Mouse (Mus musculus) bone marrow, adult 2 months (tissue): ENCODE data around the gene Cks1b. TPM values are rescaled to one million over a fixed set of nuclear protein-coding genes. Genes with fewer than 3 reads are reported as not detected.
A peak's percentile ranks its signal among the peaks of the same experiment; 100 is the strongest.

ENCODE experiments used
- H3K27ac ChIP-seq: fragments of 200-500 bp; 2 replicates; pipeline ENCODE4 v1.5.1; 2012; ENCODE audit warnings: low read depth, mild to moderate bottlenecking, control low read depth, inconsistent platforms, low read length; ENCODE audit not compliant: control insufficient read depth, poor library complexity, insufficient read depth
- H3K4me1 ChIP-seq: fragments of 200-500 bp; 2 replicates; pipeline ENCODE4 v1.6.1; 2011; ENCODE audit warnings: low read length; ENCODE audit not compliant: control insufficient read depth, insufficient read depth
- H3K4me3 ChIP-seq: fragments of 200-500 bp; replicated peaks from 2 replicates; pipeline ENCODE3; 2011; ENCODE audit warnings: mild to moderate bottlenecking, low read depth, low read length, control low read depth; ENCODE audit not compliant: control insufficient read depth
- CTCF ChIP-seq: fragments of 200-500 bp; IDR thresholded peaks from 2 replicates; pipeline ENCODE4 v1.5.1; 2011; ENCODE audit warnings: low read length, control low read depth; ENCODE audit not compliant: control insufficient read depth, insufficient read depth
- POLR2A ChIP-seq: fragments of 200-500 bp; IDR thresholded peaks from 2 replicates; pipeline ENCODE4 v1.6.1; 2011; ENCODE audit warnings: low read depth, mild to moderate bottlenecking, control low read depth, low read length, borderline replicate concordance; ENCODE audit not compliant: control insufficient read depth
- WGBS: fragments of 180-500 bp; shearing (Covaris S2); methylation state at CpG from one replicate; pipeline ENCODE4 v1.1.7; 2018; 5-methylcytosine and 5-hydroxymethylcytosine counted together
- polyA plus RNA-seq: library from polyadenylated mRNA; stranded (reverse); fragments of >200 nt; gene quantifications from 2 replicates; pipeline ENCODE4 v1.2.4, GENCODE M21; 2011; ENCODE audit warnings: low replicate concordance; ENCODE audit not compliant: missing spikeins, insufficient read depth, insufficient read length

Gene Cks1b
- polyA plus RNA-seq, 1 experiment = 126 TPM

GRCm38 (mm10) chr3:89421002-89421774 lies 3.0 kb upstream of the Cks1b start:
- peaks cover 5% of the 10 kb centered on the region; the same call in 1 of the 2 replicates for H3K4me1 ChIP-seq
- TF ChIP-seq POLR2A = no peak
- TF ChIP-seq CTCF = no peak
- H3K27ac ChIP-seq = peak overlapping the region; percentile 28; the same call in 1 of the 2 replicates
- peak overlapping the region; percentile 39 for H3K4me3 ChIP-seq
- WGBS = 16% methylated on average over 11 of the region's 11 CpGs

- no peak overlapping the region for H3K4me3 ChIP-seq
- TF ChIP-seq CTCF = no peak
- H3K27ac ChIP-seq = 0 out of 2 replicates have a peak overlapping the region, but pooled peaks have one; percentile 9
- H3K4me1 ChIP-seq = peaks cover 5% of the 10 kb centered on the region; the same call in 1 of the 2 replicates
- 24% methylated on average over 2 of the region's 2 CpGs for WGBS
Measured at GRCm38 (mm10) chr3:89420421-89420820, 2.2 kb upstream of the Cks1b start.

GRCm38 (mm10) chr3:89419981-89420380 lies 1.8 kb upstream of the Cks1b start:
- Histone ChIP-seq H3K27ac (peak overlapping the region; percentile 88), H3K4me1 (peaks cover 5% of the 10 kb centered on the region; the same call in 1 of the 2 replicates), H3K4me3 (peak overlapping the region; percentile 90)
- TF ChIP-seq POLR2A (no peak), CTCF (no peak)
- WGBS = 35% methylated on average over 3 of the region's 3 CpGs

- Histone ChIP-seq H3K4me1 (peaks cover 5% of the 10 kb centered on the region; the same call in 1 of the 2 replicates), H3K4me3 (peak overlapping the region; percentile 90), H3K27ac (peak overlapping the region; percentile 88)
- TF ChIP-seq CTCF (no peak), POLR2A (no peak)
- WGBS = 12% methylated on average over 9 of the region's 9 CpGs
Measured at GRCm38 (mm10) chr3:89419571-89419970, 1.4 kb upstream of the Cks1b start.

- Histone ChIP-seq H3K27ac (peak overlapping the region; percentile 88), H3K4me3 (peak overlapping the region; percentile 90), H3K4me1 (peaks cover 5% of the 10 kb centered on the region; the same call in 1 of the 2 replicates)
- WGBS = 0% methylated on average over 16 of the region's 16 CpGs
- TF ChIP-seq CTCF = no peak
- TF ChIP-seq POLR2A = no peak
Measured at GRCm38 (mm10) chr3:89418861-89419250, 673 bp upstream of the Cks1b start.

GRCm38 (mm10) chr3:89417840-89418169 lies 378 bp downstream of the Cks1b start:
- WGBS = 1% methylated on average over 20 of the region's 20 CpGs
- peak overlapping the region; percentile 90 for H3K4me3 ChIP-seq
- TF ChIP-seq POLR2A (no peak), CTCF (no peak)
- peaks cover 3% of the 10 kb centered on the region; the same call in 1 of the 2 replicates for H3K4me1 ChIP-seq
- H3K27ac ChIP-seq = peak overlapping the region; percentile 57

- no peak overlapping the region for H3K27ac ChIP-seq
- peaks cover 2% of the 10 kb centered on the region; the same call in 1 of the 2 replicates for H3K4me1 ChIP-seq
- TF ChIP-seq POLR2A = no peak
- TF ChIP-seq CTCF = no peak
- WGBS = 28% methylated on average over 2 of the region's 2 CpGs
- H3K4me3 ChIP-seq = peak overlapping the region; percentile 49
Measured at GRCm38 (mm10) chr3:89417131-89417530, 1.1 kb downstream of the Cks1b start.

GRCm38 (mm10) chr3:89416158-89416557 lies 2.0 kb downstream of the Cks1b start:
- H3K4me3 ChIP-seq = no peak overlapping the region
- peaks cover 2% of the 10 kb centered on the region; the same call in 1 of the 2 replicates for H3K4me1 ChIP-seq
- TF ChIP-seq POLR2A (no peak), CTCF (no peak)
- no peak overlapping the region for H3K27ac ChIP-seq
- 95% methylated on average over 8 of the region's 8 CpGs for whole genome bisulfite sequencing
